Mouse (Mus musculus) embryonic facial prominence, embryonic 12.5 days (tissue): Measurements from ENCODE around the gene Dtx2. TPM values are rescaled to one million over a fixed set of nuclear protein-coding genes. Genes with fewer than 3 reads are reported as not detected.

Experiments
- ATAC-seq: fragments of 200-750 bp; cut with Nextera tagmentation; 2 replicates; pipeline ENCODE4 v1.8.0; 2017; ENCODE audit not compliant: insufficient number of reproducible peaks, insufficient read depth, low FRiP score, low TSS enrichment
- H3K27ac ChIP-seq: fragments of 300-500 bp; sonication (generic); 2 replicates; pipeline ENCODE4 v1.5.1; 2016; ENCODE audit warnings: mild to moderate bottlenecking
- H3K27me3 ChIP-seq: fragments of 300-500 bp; sonication (generic); 2 replicates; pipeline ENCODE4 v1.6.1; 2016; ENCODE audit warnings: mild to moderate bottlenecking, moderate library complexity
- H3K36me3 ChIP-seq: fragments of 300-500 bp; sonication (generic); 2 replicates; pipeline ENCODE4 v1.6.1; 2016; ENCODE audit warnings: mild to moderate bottlenecking
- H3K4me1 ChIP-seq: fragments of 300-500 bp; sonication (generic); 2 replicates; pipeline ENCODE4 v1.6.1; 2016
- H3K4me2 ChIP-seq: fragments of 300-500 bp; sonication (generic); replicated peaks from 2 replicates; pipeline ENCODE4 v1.6.1; 2016; ENCODE audit warnings: mild to moderate bottlenecking, moderate library complexity
- H3K4me3 ChIP-seq: fragments of 300-500 bp; sonication (generic); 2 replicates; pipeline ENCODE4 v1.5.1; 2016; ENCODE audit warnings: mild to moderate bottlenecking
- H3K9ac ChIP-seq: fragments of 300-500 bp; sonication (generic); 2 replicates; pipeline ENCODE4 v1.6.1; 2016; ENCODE audit warnings: mild to moderate bottlenecking, moderate library complexity
- H3K9me3 ChIP-seq: fragments of 300-500 bp; sonication (generic); 2 replicates; pipeline ENCODE4 v1.6.1; 2016; ENCODE audit warnings: mild to moderate bottlenecking, moderate library complexity
- WGBS: fragments of 180-500 bp; shearing (Covaris S2); methylation state at CpG from one replicate; pipeline ENCODE4 v1.1.7; 2016; 5-methylcytosine and 5-hydroxymethylcytosine counted together
- polyA plus RNA-seq: library from polyadenylated mRNA; unstranded; fragments of >200 nt; fragmentation: Nextera tagmentation; extraction: Ambion mirVana; gene quantifications from 2 replicates; pipeline ENCODE4 v1.2.1, GENCODE M21; 2016

Gene Dtx2
- polyA plus RNA-seq, 1 experiment from 2014 or later = 33.8 TPM

DNA sequence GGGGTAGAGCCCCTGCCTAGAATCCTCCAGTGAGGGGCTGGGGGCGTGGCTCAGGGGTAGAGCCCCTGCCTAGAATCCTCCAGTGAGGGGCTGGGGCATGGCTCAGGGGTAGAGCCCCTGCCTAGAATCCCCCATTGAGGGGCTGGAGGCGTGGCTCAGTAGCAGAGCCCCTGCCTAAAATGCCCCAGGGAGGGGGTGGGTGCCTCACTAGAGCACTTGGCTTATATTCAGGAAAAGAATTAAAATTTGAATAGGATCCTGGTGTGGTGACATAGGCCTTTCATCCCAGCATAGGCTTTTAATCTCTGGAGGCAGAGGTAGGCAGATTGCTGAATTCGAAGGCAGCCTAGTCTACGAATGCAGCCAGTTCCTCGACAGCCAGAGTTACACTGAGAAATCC lies 15.2 kb upstream of the Dtx2 start:
- no peak overlapping the region for H3K4me2 ChIP-seq
- H3K27me3 ChIP-seq = no peaks in the 10 kb centered on the region
- no peak overlapping the region for H3K4me3 ChIP-seq
- no peak overlapping the region for H3K9ac ChIP-seq
- 0 out of 2 replicates have a peak, but pooled peaks cover 1% of the 10 kb centered on the region for H3K4me1 ChIP-seq
- H3K9me3 ChIP-seq = no peaks in the 10 kb centered on the region
- no peak overlapping the region for H3K27ac ChIP-seq
- WGBS = 81% methylated on average over 5 of the region's 5 CpGs
- H3K36me3 ChIP-seq = no peaks in the 10 kb centered on the region
- no peak for ATAC-seq

- 75% methylated on average over 8 of the region's 8 CpGs for WGBS
- Histone ChIP-seq H3K27ac (no peak within 1 kb of the TSS), H3K36me3 (no peaks in the 10 kb centered on the region), H3K9ac (no peak within 1 kb of the TSS), H3K4me3 (no peak within 1 kb of the TSS), H3K4me1 (no peaks in the 10 kb centered on the region), H3K9me3 (no peaks in the 10 kb centered on the region), H3K4me2 (no peak within 1 kb of the TSS), H3K27me3 (no peaks in the 10 kb centered on the region)
- ATAC-seq = no peak
These were observed 14.7 kb upstream of the Dtx2 start, which contains the start of gene Zp3 for GRCm38 (mm10) chr5:135979904-135980303. Zp3 (plus strand) TSS chr5:135980099.

DNA sequence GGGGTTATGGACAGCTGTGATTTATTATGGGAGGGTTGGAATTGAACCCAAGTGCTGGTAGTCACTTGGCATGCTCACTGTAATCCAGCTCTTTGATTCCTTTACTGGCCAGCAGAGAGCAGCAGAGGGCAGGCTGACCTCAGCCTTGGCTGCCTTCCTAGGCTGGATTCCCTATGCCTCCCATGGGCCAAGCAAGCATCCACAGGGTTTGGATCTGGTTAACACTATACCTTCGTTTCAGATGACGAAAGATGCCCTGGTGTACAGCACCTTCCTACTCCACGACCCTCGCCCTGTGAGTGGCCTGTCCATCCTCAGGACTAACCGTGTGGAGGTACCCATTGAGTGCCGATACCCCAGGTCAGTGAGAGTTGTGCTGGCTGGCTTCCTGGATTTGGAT lies 12.2 kb upstream of the Dtx2 start:
- Histone ChIP-seq H3K27ac (no peak overlapping the region), H3K9ac (no peak overlapping the region), H3K4me1 (no peaks in the 10 kb centered on the region), H3K4me3 (no peak overlapping the region), H3K9me3 (no peaks in the 10 kb centered on the region), H3K27me3 (no peaks in the 10 kb centered on the region), H3K4me2 (no peak overlapping the region), H3K36me3 (no peaks in the 10 kb centered on the region)
- no peak for ATAC-seq
- 34% methylated on average over 6 of the region's 6 CpGs for WGBS

GRCm38 (mm10) chr5:135984546-135985044 lies 10.0 kb upstream of the Dtx2 start:
- Histone ChIP-seq H3K27ac (no peak overlapping the region), H3K9me3 (no peaks in the 10 kb centered on the region), H3K4me3 (no peak overlapping the region), H3K36me3 (no peaks in the 10 kb centered on the region), H3K9ac (no peak overlapping the region), H3K4me2 (no peak overlapping the region), H3K4me1 (no peaks in the 10 kb centered on the region), H3K27me3 (no peaks in the 10 kb centered on the region)
- no peak for ATAC-seq
- WGBS = 64% methylated on average over 6 of the region's 6 CpGs

- no peak overlapping the region for H3K4me3 ChIP-seq
- ATAC-seq = no peak
- no peak overlapping the region for H3K9ac ChIP-seq
These were observed 7.4 kb upstream of the Dtx2 start for GRCm38 (mm10) chr5:135987248-135987647.

DNA sequence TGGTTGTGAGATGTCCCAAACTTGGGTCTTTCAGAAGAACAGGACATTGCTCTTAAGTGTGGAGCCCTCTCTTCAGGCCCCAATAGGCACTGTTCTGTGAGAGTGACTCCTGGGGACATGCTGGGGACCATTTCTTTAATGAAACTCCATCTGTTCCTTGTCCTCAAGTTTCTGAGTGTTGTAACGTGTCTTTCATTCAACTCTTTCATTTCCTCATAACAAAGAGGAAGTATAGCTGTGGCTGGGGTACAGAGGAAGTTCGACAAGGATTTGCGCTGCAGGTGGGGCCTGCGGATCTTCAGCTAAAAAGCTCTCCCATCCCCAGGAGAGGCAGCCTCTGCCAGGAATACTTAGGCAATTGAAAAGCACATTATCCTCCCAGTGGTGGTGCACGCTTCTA lies 4.0 kb upstream of the Dtx2 start:
- Histone ChIP-seq H3K4me2 (no peak overlapping the region), H3K4me1 (peaks cover 5% of the 10 kb centered on the region), H3K4me3 (no peak overlapping the region), H3K9ac (no peak overlapping the region), H3K9me3 (no peaks in the 10 kb centered on the region), H3K27ac (no peak overlapping the region), H3K36me3 (no peaks in the 10 kb centered on the region), H3K27me3 (no peaks in the 10 kb centered on the region)
- 65% methylated on average over 5 of the region's 5 CpGs for WGBS
- no peak for ATAC-seq

More at GRCm38 (mm10) chr5:135987248-135987647, 7.4 kb upstream of the Dtx2 start:
- Histone ChIP-seq H3K27ac (no peak overlapping the region), H3K9me3 (no peaks in the 10 kb centered on the region), H3K36me3 (no peaks in the 10 kb centered on the region), H3K4me2 (no peak overlapping the region), H3K27me3 (no peaks in the 10 kb centered on the region), H3K4me1 (no peaks in the 10 kb centered on the region)
- WGBS = 59% methylated on average over 11 of the region's 11 CpGs

DNA sequence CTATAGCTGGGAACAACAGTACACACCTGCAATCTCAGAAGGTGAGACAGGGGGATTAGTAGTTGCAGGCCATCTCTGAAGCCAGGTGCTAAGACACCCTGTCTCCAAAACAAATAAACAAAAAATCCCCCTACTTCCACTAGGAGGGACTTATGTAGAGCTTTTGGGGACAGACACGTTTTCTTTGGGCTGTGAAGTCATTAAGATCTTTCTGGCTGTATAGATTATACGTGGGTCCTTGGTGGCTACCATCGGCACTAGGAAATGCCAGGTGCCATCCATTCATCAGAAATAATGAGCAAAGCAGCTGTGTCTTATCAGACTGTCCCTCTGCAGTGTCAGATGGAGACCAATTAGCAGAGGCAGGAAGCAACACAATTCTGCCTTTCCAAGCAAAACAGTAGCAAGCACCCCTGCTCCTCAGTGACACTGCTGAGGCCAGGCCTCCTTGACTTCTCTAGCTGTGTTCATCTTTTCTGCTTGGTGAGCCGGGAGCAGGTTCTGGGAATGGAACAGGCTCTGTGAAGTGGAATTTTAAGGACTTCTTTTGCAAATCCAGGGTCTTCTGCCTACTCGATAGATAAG lies 1.1 kb upstream of the Dtx2 start:
- WGBS = 60% methylated on average over 5 of the region's 5 CpGs
- no peaks in the 10 kb centered on the region for H3K27me3 ChIP-seq
- peaks cover 19% of the 10 kb centered on the region for H3K36me3 ChIP-seq
- H3K27ac ChIP-seq = no peak overlapping the region
- no peak overlapping the region for H3K9ac ChIP-seq
- H3K9me3 ChIP-seq = no peaks in the 10 kb centered on the region
- ATAC-seq = no peak
- H3K4me2 ChIP-seq = no peak overlapping the region
- no peak overlapping the region for H3K4me3 ChIP-seq
- peaks cover 9% of the 10 kb centered on the region for H3K4me1 ChIP-seq

DNA sequence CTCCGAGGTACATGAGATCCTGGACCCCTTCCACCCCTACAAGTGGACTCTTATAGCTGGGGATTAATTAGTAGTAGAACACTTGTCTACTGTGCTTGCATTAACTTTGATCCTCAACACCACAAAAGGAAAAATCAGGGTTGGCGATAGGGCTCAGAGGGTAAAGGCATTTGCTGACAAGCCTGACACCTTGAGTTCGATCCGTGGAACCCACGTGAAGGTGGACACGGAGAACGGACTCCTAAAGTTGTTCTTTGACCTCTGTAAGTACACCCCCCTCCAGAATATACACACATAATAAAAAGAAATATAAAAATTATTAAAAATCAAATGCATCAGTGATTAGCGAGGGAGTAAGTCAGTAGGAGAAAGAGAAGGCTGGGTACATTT lies 270 bp upstream of the Dtx2 start:
- peaks cover 27% of the 10 kb centered on the region for H3K36me3 ChIP-seq
- no peaks in the 10 kb centered on the region for H3K27me3 ChIP-seq
- H3K9ac ChIP-seq = no peak overlapping the region
- H3K4me1 ChIP-seq = peaks cover 9% of the 10 kb centered on the region
- H3K27ac ChIP-seq = no peak overlapping the region
- H3K4me2 ChIP-seq = no peak overlapping the region
- WGBS = 66% methylated on average over 8 of the region's 8 CpGs
- 0 out of 2 replicates have a peak, but pooled peaks have one; percentile 16 for ATAC-seq
- no peaks in the 10 kb centered on the region for H3K9me3 ChIP-seq
- H3K4me3 ChIP-seq = peak overlapping the region; percentile 79; the same call in 1 of the 2 replicates

- 96% methylated on average over 8 of the region's 8 CpGs for WGBS
- Histone ChIP-seq H3K4me1 (peaks cover 9% of the 10 kb centered on the region), H3K4me2 (no peak overlapping the region), H3K36me3 (peaks cover 33% of the 10 kb centered on the region), H3K27me3 (no peaks in the 10 kb centered on the region), H3K9ac (no peak overlapping the region), H3K27ac (no peak overlapping the region), H3K4me3 (no peak overlapping the region), H3K9me3 (no peaks in the 10 kb centered on the region)
- no peak for ATAC-seq
These were observed 1.6 kb downstream of the Dtx2 start for GRCm38 (mm10) chr5:135996162-135996561.

DNA sequence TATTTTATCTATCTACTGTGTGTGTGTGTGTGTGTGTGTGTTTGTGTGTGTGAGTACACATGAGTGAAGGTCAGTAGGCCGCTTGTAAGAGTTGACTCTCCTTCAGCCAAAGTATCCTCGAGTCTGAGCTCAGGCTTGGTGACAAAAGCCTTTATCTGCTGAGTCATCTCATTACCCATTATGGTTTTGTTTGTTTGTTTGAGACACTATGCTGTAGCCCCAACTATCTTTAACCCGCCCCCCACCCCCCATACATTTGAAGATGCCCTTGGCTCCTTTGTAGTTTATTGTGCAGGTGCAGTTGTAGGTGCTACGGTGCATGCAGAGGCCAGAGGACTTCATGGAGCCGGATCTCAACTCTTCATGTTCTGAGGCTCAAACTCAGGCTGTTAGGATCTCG lies 6.6 kb downstream of the Dtx2 start:
- H3K4me3 ChIP-seq = no peak overlapping the region
- no peaks in the 10 kb centered on the region for H3K9me3 ChIP-seq
- WGBS = 90% methylated on average over 6 of the region's 6 CpGs
- H3K36me3 ChIP-seq = peaks cover 45% of the 10 kb centered on the region
- H3K27me3 ChIP-seq = no peaks in the 10 kb centered on the region
- H3K4me2 ChIP-seq = no peak overlapping the region
- no peak for ATAC-seq
- H3K4me1 ChIP-seq = peaks cover 13% of the 10 kb centered on the region; the same call in 1 of the 2 replicates
- no peak overlapping the region for H3K27ac ChIP-seq
- no peak overlapping the region for H3K9ac ChIP-seq

DNA sequence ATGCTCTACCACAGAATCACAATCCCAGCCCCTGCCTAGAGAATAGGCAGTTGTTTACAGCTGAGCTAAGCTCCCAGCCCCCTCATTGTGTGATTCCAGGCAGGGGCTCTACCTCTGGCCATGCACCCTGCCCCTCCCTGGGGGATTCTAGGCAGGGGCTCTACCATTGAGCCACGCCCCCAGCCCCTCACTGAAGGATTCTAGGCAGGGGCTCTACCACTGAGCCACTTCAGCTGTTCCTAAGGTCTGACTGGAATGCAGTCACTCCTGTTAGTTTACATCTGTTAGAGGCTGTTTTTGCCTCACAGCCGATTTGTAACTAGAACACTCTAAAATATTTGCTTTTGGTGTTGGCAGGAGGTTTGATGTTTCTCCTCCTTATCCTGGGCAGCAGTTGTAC lies 7.7 kb downstream of the Dtx2 start:
- H3K4me3 ChIP-seq = no peak overlapping the region
- 61% methylated on average over 2 of the region's 2 CpGs for WGBS
- peaks cover 13% of the 10 kb centered on the region; the same call in 1 of the 2 replicates for H3K4me1 ChIP-seq
- ATAC-seq = no peak
- no peaks in the 10 kb centered on the region for H3K27me3 ChIP-seq
- H3K9me3 ChIP-seq = no peaks in the 10 kb centered on the region
- peaks cover 37% of the 10 kb centered on the region for H3K36me3 ChIP-seq
- H3K27ac ChIP-seq = no peak overlapping the region
- H3K9ac ChIP-seq = no peak overlapping the region
- H3K4me2 ChIP-seq = no peak overlapping the region

- H3K36me3 ChIP-seq = peaks cover 32% of the 10 kb centered on the region
These were observed 8.2 kb downstream of the Dtx2 start for GRCm38 (mm10) chr5:136002751-136003151.

More at GRCm38 (mm10) chr5:136002751-136003151, 8.2 kb downstream of the Dtx2 start:
- no peak overlapping the region for H3K4me3 ChIP-seq
- H3K4me2 ChIP-seq = no peak overlapping the region
- no peaks in the 10 kb centered on the region for H3K9me3 ChIP-seq
- no peak for ATAC-seq
- H3K27me3 ChIP-seq = no peaks in the 10 kb centered on the region
- H3K9ac ChIP-seq = 0 out of 2 replicates have a peak overlapping the region, but pooled peaks have one; percentile 13
- WGBS = 19% methylated on average over 3 of the region's 3 CpGs
- no peak overlapping the region for H3K27ac ChIP-seq
- peaks cover 13% of the 10 kb centered on the region; the same call in 1 of the 2 replicates for H3K4me1 ChIP-seq
